Mouse (Mus musculus): ENCODE data around the gene Il11ra1.
"Not testable (repeated sequence)": the region's sequence is repeated elsewhere in the genome, so short reads cannot be mapped to it uniquely, and the experiment has no call there.

The Il11ra1 gene

DNA sequence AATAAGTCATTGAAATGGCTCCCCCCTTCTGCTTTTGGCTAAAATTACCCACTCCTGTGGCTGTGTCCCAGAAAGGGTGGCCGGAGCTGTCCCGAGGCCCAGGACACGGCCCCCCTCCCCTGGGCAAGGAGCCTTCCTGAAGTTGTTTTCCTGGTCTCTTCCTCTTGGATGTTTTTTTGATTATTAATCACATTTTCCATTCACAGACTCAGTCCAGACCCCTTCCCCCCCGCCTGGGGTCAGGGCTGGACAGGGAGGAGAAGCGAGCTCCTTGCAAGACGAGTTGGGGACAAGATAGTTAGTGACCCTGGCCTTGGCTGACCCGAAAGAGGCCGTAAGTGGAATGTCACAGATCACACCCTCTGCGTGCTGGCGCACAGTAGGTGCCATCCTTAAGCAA, at the start of gene Il11ra1:
Gene Il11ra1 (plus strand): TSS at position 207 of the 400 bp plus-strand sequence.
- DNase-seq (ENCODE audit: low read depth): not testable (repeated sequence)

DNA sequence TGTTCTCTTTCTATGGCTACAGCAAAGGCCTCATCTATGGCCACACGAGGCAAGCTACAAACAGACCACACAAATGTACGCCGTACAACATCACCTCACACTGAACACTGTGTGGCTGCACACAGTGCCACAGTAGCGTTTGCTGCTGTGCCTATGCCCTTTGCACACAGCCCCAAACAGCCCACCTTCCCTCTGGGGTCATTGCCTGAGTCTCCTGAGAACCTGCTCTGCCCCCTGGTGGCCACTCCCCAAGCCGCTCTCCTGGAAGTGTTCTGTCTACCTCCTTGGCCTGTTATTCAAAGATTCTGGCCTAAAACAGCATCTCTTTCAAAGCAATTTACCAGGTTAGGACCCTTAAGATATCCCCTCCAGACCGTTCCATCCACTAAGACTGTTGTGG, 46.5 kb upstream of the Il11ra1 start:
- DNase-seq (ENCODE audit: low read depth): peak; percentile 72

DNA sequence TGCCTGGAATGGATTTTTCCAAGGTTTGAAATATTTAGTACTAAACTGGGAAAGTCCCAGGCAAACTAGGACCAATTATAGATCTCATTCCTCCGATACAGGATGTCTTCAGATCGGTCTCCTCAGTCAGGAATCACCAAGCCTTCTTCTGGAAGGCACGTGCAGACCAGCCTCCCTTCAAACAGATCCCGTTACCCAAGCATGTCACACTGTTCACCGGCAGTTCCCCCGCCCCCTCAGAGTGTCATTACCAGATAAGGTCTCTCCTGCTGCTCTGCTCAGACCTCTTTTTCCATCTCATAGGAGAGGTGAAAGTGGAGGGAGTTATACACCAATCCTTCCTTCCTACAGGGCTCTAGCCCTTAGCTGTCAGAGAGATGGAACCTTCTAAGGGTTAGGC, 46.1 kb upstream of the Il11ra1 start:
- no peak for DNase-seq (ENCODE audit: low read depth)

DNA sequence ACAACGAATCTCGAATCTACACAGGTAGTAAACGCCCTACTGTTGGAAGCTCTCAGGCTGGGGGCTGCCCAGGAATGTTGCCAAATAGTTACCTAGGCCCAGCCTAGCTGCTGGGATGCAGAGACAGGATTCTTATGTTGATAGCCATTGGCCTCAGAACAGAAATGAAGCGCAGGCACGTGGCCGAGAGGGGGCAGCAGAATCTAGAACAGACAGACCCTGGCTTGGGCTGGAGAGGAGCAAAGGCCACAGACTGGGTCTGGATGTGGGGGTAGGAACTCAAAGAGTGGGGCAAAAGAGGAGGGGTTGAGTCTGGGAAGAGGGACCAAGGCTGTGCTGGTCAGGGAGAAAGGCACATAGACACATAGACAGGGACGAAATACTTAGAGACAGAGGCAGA, 45.6 kb upstream of the Il11ra1 start:
- peak; percentile 46 for DNase-seq (ENCODE audit: low read depth)

DNA sequence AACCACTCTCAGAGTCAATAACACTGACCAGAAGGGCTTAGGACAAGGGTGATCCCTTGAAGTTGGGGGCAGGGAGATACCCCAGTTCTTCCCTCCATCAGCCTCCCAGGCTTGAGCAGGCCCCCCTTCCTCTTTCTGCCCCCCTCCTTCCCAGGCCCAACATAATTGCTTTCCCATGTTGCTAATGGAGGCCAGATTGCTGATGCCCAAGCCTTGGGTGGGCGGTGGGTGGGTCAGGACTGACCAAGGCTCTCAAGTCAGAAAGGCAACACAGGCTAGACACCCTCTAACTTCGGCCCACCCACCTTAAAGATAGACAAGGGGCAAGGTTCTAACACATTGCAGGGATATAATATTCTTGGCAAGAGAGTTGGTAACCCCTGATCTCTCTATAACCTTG, 44.3 kb upstream of the Il11ra1 start:
- DNase-seq (ENCODE audit: low read depth): no peak

DNA sequence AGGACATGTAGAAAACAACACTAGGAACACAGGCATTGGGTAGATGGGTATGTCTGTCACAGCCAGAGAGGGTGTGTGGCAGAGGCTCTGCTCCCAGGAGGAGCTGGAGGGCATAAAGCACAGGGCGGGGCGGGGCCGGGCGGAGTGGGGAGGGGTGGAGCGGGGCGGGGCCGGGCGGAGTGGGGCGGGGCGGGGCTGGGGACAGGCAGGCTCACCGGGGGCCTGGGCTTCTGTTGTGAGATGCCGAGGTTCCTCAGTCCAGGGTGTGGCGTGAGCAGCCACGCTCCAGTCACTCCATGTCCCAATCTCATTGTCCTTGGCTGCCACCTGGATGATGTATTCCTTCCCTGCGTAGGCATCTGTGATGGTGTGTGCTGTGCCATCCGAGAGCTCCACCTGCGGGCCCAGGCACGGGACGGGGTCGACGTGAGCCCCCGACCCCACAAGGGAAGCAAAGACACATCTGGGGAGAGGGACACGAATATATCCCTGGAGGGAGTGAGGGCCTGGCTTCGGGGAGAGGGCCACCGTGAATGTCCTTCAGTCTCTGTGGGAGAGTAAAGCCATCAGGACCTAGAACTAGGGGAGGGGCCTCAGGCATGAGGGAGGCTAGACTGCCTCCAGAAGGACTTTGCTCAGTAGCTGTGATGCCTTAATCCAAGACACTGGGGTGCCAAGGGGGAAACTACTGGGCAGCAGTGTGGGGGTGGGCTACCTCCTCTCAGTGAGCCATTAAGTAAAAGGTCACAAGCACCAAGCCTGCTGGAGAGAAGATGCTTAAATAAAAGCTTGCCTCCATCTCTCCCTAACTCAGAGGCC, 41.0 kb upstream of the Il11ra1 start:
- no peak for DNase-seq (ENCODE audit: low read depth)

DNA sequence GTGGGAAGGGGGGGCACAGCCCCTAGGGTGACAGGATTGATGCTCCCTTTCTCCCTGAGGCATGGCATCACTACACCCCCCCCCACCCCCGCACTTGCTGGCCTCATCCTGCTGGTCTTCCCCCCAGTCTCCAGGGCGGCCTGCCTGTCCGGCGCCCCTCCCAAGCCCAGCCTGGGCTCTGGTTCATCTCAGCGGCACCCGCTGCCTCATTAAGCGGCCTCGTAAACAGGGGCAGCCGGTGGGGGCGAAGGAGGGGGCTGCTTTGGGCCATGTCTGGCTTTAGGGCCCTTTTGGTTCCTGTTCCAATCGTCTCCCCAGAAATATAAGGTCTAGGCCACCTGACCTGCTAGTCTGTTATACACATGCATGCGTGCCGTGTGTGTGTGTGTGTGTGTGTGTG, 40.2 kb upstream of the Il11ra1 start:
- DNase-seq (ENCODE audit: low read depth): no peak

DNA sequence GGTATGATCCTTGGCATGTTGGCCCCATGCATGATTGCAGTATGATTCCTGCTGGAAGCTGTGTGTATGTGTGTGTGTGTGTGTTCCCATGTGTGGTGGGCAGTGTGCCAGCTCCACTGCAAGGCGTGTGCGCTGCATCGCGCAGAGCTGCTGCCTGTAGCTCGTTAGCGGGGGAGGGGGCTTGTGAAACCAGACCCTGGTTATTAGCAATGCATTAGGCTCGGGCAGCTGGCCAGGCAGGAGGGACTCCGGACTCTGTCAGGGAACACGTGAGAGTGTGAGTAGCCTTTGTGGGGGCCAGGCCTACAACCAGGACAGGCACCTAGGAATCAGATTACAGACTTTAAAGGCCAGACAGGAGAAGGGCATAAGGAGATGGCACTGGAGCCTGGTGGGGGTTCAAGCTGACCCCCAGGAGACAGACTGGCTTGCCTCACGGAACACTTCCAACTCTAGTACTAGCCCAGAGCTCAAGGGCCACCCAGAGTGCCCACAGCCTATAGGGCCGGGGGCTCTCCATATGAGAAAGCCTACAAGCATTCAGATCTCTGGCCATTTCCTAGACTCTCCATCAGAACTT, 38.8 kb upstream of the Il11ra1 start:
- no peak for DNase-seq (ENCODE audit: low read depth)

DNA sequence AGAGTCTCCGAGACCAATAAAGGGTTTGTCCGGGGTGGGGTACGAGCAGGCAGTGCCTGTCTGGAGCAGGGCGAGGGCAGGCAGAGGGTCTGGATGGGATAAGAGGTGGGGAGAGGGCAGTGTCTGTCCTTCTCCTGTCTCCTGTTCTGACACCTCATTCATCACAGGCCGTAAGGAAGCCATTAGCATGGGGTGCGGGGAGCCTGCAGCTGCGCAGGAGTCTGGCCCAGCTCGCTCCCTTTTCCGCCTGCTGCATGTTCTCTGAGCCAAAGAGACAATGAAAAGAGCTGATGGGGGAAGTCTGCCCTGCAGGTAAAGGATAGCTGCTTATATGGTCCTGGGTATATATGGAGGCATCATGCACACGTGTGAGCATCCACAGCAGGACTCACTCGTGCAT, 37.1 kb upstream of the Il11ra1 start:
- no peak for DNase-seq (ENCODE audit: low read depth)

DNA sequence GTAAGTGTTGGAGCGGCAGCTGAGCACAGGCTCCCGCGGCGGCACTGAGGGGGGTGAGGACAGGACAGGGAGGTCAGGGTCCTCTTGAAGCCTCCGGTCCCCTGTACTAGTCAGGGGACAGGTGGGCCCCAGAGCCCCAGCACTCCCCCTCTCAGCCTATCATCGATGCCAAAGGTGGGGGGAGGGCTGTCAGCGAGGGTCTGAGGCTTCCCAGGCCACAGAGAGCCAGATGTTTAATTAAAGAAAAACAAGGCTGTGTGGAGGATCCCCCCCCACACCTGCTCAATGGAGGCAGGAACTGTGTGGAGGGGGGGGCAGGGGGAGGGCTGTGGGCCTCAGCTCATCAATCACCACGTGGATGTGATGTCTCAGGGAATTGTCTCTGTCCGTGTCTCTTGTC, 36.2 kb upstream of the Il11ra1 start:
- no peak for DNase-seq (ENCODE audit: low read depth)

DNA sequence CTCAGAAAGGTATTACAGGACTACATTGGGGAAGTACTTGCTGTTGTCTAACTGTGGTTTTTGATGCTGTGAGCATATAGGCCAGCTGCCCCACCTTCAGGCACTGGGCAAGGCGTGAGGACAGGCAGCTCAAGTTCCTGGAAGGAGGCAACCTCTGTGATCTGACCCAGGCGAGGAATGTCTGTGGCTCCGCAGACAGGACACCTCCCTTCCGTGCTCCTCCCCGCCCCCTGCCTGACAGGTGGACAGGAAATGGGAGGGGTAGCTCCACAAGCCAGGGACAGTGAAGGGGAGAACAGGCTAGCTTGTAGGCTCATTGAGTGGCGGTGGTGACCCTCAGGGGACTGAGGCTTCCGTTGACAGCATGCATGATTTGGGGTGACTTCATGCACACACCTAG, 35.3 kb upstream of the Il11ra1 start:
- DNase-seq (ENCODE audit: low read depth): no peak

DNA sequence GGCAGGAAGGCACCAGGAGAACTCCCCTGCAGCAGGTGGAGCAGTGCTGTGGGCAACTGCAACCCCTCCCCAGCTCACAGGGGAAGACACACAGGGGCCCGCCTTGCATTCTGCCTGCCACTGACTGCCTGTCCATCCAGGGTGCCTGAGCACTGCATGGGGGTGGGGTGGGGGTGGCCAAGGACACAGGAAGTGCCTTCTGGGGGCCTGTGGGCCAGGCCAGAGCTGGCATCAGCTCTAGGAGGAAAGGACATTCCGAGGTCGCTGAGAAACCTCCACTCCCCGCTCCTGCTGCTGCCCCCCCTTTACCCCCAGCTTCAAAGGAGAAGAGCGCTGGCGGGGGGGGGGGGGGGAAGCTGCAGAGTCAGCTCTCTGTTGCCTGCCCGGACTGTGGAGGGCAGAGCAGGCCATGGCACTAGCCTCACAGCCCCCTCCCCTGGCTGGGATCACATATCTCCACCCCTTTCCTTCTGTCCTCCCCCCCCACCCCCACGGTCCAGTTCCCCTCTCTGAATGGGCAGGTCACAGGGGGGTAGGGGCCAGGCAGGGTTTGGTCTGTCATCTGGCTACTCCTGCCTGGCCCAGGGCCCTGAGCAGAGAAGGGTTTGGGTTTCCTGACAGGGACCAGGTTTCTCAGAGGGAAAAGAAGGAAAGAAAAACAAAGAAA, 34.6 kb upstream of the Il11ra1 start:
- DNase-seq (ENCODE audit: low read depth): no peak

DNA sequence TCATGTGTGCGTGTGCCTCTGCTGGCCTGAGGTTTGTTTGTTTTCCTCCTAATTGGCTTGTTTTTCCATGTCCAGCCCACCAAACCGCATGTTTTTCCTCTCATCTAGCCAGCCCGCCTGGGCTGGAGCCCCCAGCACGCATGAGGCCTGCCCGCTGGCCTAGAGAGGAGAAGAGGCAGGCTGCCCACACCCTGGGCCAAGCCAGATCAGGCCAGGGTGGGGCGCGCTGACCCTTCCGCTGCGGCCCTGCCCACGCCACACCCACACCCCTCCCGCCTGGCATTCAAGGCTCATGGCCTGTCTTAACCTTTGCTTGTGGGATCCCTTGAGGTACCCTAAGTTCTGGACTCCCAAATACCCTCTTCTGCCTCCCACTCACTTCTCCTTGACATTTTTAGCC, 33.1 kb upstream of the Il11ra1 start:
- DNase-seq (ENCODE audit: low read depth): no peak

DNA sequence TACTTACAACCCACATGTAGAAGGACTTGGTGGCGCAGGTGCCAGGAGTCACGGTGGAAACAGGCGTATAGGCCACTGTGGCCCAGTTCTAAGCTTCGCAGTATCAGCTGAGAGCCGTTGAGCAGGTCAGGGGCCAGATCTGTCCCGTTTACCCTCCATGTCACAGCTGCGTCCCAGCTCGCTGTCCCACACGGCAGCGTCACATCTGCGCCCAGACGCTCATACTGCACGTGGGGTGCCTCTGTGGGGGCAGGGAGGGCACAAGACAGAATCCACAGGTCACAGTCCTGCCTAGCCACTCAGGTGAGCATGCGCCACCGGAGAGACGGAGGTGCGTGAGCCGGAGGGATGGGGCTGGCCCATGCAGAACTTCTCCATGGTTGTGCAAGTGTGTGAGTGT, 29.0 kb upstream of the Il11ra1 start:
- DNase-seq (ENCODE audit: low read depth): no peak

DNA sequence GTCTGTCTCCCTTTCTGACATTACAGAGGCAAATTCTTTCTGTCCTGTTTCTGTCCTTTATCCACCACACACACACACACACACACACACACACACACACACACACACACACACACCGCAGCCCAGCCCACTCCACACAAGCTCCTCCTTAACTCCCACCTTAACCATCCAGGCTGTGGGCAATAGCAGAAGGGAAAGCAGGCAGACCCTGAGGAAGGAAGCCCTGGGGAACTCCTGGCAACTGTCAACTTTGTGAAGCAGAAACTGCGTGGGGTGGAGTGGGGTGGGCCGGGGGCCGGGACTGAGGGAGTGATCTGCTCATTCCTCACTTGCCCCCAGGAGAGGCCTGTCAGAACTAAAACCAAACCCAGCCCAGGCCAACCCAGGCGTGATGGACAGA, 28.3 kb upstream of the Il11ra1 start:
- DNase-seq (ENCODE audit: low read depth): no peak

DNA sequence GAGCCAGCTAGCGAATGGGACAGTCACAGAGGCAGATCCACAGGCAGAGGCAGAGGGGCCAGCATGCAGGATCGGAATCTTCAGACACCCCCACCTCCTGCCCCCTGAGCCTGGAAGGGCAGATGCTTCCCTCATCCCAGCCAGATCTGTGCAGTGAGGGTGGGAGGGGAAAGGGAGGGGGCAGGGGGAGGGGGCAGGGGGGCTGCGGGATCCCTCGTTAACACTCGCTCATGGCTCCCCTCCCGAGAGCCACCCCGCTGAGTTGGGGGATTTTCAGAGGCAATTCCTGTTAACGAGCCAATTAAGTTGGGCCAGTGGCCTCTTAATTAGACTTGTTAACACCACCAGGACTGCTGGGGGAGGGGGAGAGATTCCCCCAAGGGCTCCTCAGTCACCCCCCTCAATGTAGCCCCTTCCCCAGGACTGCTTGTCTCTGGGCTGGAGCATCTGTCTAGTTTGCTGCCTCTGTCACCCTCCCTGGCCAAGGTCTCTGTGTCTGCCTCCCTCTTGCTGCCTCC, 27.8 kb upstream of the Il11ra1 start:
- DNase-seq (ENCODE audit: low read depth): no peak

DNA sequence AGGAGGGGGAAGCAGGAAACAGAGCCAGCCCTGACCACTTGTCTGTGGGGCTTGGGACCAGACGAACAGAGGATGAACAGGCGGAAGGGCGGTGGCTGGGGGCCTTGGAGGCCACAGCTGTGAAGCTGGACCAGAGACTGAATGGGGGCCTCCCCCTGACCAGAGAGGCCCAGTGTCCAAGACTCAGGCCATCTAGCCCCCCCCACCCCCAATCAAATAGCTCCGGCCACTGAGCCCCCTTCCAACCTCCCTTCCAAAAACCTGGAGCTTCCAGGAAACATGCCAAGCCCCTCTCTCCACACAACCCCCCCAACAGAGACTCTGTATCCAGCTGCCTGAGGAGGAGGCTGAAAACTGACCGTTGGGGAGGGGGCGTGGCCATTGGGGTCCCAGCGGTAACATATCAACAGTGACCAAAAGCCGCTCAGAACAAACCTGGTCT, 27.2 kb upstream of the Il11ra1 start:
- DNase-seq (ENCODE audit: low read depth): no peak

DNA sequence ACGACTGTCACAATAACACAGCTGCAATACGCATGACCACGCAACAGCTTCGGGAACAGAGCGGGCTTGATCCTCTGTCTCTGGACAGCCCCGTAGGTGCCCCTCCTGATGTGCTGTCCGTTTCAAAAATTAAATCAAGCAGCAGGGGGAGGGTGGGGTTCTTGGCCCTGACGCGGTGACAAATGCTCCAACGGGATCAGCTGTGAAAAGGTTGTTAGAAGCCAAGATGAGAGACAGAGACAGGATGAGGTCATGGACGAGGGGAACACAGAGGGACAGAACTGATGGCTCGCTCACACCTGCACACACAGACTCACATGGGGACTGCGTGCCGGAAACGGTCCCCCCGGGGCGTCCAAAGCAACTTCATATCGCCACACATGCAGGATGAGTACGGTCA, 26.6 kb upstream of the Il11ra1 start:
- DNase-seq (ENCODE audit: low read depth): no peak

DNA sequence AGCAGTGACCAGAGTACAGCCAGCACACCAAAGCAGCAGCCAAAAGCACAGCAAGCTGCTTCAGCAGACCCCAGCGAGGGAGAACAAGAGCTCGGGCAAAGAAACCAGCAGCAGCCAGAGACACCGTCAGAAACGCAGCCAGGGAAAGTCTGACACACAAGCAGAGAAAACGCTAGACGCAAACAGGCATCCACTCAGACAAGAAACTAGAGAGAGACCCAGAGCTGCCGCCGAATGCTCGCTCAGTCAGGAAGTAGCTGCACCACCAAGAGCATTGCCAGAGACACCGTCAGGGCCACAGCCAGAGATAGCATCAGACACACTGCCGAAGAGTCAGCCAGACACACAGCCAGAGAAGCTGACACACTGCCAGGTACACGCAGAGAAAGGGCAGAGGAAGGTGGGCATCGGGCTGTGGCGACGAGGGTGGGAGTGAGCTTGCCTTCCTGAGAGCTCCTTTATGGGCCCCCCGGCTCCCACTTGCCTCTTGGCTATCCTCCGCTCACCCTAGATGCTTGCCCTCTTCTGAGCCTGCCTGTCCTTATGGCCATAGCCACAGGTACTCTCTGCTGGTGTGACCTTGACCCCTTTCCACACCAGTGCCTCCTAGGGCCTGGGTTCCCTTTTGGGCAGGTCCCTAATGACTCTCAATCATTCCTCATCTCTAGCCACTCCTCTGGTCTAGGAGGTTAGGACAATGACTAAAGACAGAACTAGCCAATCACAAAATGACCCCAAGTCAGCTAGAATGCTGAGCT, 23.4 kb upstream of the Il11ra1 start:
- no peak for DNase-seq (ENCODE audit: low read depth)

DNA sequence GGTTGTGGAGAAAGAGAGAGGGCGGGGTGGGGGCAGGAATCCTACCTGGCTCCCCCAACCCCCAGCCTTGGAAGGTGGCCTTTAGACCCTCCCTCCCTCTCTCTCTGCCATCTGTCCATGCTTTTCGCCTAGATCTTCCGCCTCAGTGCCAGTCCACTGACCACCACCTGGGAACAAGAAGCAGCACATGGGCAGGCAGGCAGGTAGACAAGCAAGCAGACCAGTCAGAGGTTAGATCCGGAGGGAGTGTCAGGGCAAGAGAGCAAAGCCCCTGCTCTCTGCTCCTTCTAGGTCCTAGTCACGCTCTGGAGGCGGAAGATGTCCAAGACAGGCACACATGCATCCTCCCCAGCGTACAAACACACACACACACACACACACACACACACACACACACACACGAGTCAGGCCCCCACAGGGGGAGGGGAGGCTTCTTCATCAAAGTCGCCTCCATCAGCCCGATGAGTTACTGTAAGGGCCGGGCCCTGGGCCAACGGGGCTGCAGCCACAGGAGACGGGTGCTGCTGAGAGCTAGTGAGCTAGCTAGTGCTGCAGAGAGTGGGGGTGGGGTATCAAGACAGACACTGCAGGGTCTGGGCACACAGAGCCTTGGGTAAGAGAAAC, 22.7 kb upstream of the Il11ra1 start:
- DNase-seq (ENCODE audit: low read depth): no peak

DNA sequence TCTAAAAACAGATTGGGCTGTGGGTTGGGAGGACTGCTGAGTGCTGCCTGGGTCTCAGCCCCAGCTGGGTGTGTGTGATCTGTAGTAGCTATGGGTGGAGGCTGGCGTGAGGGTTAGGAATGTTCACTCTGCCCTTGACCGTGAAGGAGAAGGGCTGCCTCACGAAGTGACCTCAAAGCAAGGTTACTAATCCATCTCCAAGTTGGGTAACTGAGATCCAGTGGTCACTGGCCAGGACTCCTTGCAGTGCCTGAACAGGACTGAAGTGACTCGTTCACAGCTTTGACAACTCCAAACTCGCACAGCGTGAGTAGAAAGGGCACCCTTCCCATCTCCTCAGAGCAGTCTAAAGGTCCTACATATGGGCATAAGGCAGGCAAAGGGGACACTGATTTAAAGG, 20.9 kb upstream of the Il11ra1 start:
- no peak for DNase-seq (ENCODE audit: low read depth)

DNA sequence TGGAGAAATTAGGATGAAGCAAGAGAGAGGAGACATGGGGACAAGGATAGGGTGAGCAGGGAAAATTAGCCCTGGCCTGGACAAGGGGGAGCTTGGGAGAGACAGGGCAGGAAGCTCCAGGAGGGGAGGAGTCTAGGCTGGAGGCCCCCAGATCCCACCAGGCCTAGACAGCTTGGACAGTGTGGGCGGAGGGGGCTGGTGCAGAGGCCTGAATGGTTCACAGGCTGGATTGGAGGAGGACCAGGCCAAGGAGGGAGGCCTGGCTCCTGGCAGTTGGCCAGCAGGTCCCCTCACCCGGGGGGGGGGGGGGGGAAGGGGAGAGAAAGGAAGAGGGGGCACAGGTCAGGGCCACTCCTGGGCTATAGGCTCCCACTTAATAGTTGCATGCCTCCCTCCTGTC, 20.5 kb upstream of the Il11ra1 start:
- DNase-seq (ENCODE audit: low read depth): no peak

Measured in 416B (cell line).